Mouse (Mus musculus): Measurements from ENCODE around the gene Tmem217. TPM values are rescaled to one million over a fixed set of nuclear protein-coding genes. Genes with fewer than 3 reads are reported as not detected.

Tmem217 gene
- total RNA-seq (2012; rRNA removed) (0.76 and 0.97 TPM in 2 replicates), total RNA-seq (2014; rRNA removed) (not detected in 2 replicates), polyA plus RNA-seq (2012; ENCODE audit: insufficient read length, low read depth) (0.26 TPM in 1 of 2 replicates, not detected in the other)

DNA sequence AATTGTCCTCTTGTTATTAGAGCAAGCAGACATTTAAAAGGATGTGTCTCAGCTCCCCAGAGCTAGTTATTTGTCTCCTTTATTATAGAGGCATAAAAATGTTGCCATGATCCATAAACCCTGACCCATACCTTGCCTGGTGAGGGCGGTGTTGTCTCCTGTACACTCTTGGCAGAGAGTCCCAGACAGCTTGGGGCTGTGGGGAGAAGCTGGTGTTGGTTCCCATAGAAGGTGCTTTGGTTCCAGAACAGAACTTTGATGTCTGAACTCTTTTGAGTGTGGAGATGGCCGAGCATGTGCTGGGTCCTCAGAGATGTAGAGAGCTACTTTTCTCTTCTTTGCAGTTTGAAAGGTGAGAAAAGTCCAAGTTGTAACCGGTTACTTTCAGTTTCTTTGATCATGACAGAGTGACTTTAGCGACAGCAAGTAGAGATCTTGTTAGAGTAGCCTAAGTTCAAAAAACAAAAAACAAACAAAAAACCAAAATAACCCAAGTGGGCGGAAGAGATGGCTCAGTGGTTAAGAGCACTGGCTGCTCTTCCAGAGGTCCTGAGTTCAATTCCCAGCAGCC is at the start of gene Tmem217:
Tmem217 (minus strand) TSS at position 224 of the 571 bp plus-strand sequence.
- TF ChIP-seq CTCF (conservative IDR thresholded peaks at IDR 0.05 in 1 of 2, IDR thresholded peaks at IDR 0.05 in 1 of 2; ENCODE audit: low read depth in 2 of 2, low read length in 2 of 2) (peak in 1 of 2 experiments; percentile 51; a peak in 2 of 4 replicates), EP300 (IDR thresholded peaks at IDR 0.05; ENCODE audit: low read length) (no peak), RAD21 (IDR thresholded peaks at IDR 0.05; ENCODE audit: low read depth, low read length) (peak; percentile 17), IRF4 (IDR thresholded peaks at IDR 0.05; ENCODE audit: low read depth, low read length) (0 out of 2 replicates have a peak, but pooled peaks have one; percentile 19), SMC3 (IDR thresholded peaks at IDR 0.05; ENCODE audit: low read depth, low read length) (peak; percentile 14; the same call in 1 of the 2 replicates)
- Histone ChIP-seq H3K27ac (ENCODE audit: insufficient read depth, low read depth) (no peak within 1 kb of the TSS), H3K9ac (ENCODE audit: insufficient read depth, low read depth) (peak within 1 kb of the TSS; percentile 28; the same call in 1 of the 2 replicates), H3K4me2 (ENCODE audit: insufficient read depth, low read depth, poor library complexity, severe bottlenecking) (peak within 1 kb of the TSS; percentile 76), H3K79me2 (replicated peaks; ENCODE audit: control insufficient read depth, extremely low read depth, insufficient read depth, poor library complexity, severe bottlenecking) (peaks cover 12% of the 10 kb centered on the region), H3K36me3 (replicated peaks in 1 of 2; ENCODE audit: control insufficient read depth in 1 of 2, insufficient read depth in 1 of 2, low read length in 1 of 2) (peaks cover 0 to 32% of the 10 kb centered on the region in 2 experiments), H3K9me3 (replicated peaks; ENCODE audit: low read length) (no peaks in the 10 kb centered on the region), H3K4me3 (replicated peaks in 1 of 3; ENCODE audit: low read depth in 2 of 3, low read length in 2 of 3, poor library complexity in 1 of 3) (peak within 1 kb of the TSS in 2 of 3 experiments; percentile 33 to 99), H3K4me1 (ENCODE audit: control insufficient read depth in 1 of 2, insufficient read depth in 2 of 2) (peaks cover 4 to 36% of the 10 kb centered on the region in 2 experiments; a peak in 3 of 4 replicates), H3K27me3 (replicated peaks) (no peaks in the 10 kb centered on the region)
- DNase-seq (ENCODE audit: extremely low read depth) = no peak
- in situ Hi-C loops (cut with MboI; ENCODE audit: low pct_ligation_motif_present, low pct_unique_long_range_greater_than_20kb, low sequenced_read_pairs) (loop anchor here (5.0 kb wide), 1 partner anchor 50 kb away; no protein-coding TSS in a partner anchor), dilution Hi-C loops (cut with MboI; ENCODE audit: extremely low pct_ligation_motif_present, extremely low pct_unique_long_range_greater_than_20kb, low sequenced_read_pairs) (no loop called here)

DNA sequence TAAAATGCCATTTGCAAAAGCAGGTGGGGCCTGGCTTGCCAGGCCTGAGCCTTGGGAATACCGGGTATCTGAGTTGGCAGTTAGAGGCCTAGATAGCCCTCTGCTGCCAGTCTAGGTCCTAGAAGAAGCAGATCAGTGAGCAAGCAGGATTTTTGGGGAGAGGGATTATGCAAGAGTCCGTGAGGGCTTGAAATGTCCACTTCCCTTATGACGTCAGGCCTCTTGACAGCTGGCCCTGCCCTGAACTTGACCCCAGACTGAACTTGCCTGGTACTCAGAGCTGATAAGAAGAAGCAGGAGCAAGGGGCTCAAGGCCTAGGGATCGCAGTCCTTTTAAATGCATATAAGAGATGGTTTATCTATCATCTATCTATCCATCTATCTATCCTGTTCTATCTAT is 49.2 kb upstream of the Tmem217 start:
- Histone ChIP-seq H3K4me2 (ENCODE audit: insufficient read depth, low read depth, poor library complexity, severe bottlenecking) (no peak overlapping the region), H3K36me3 (replicated peaks in 1 of 2; ENCODE audit: control insufficient read depth in 1 of 2, insufficient read depth in 1 of 2, low read length in 1 of 2) (peaks cover 39 to 82% of the 10 kb centered on the region in 2 experiments)
- in situ Hi-C loops (cut with MboI; ENCODE audit: low pct_ligation_motif_present, low pct_unique_long_range_greater_than_20kb, low sequenced_read_pairs) = loop anchor here (5.0 to 25.0 kb wide), 2 partner anchors 49 to 261 kb away; partner anchors contain the start of gene Tmem217

DNA sequence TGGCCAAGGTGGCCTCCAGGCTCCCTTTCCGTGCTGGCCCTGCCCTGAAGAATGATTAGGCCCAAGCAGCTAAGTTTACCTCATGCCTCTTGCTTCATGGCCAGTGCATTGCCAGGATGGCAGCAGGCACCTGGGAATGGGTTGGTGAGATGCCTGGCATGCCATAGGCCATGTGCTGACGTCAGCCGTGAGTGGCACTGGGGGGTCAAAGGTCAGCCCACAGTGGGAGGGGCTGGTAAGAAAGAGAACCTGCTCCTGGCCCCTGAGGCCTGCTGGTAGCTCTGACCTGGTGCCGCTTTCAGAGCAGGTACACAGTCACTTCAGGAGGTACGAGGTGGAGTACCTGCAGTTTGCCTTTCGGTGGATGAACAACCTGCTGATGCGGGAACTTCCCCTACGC is 47.4 kb upstream of the Tmem217 start:
- no peak for DNase-seq (ENCODE audit: extremely low read depth)
- TF ChIP-seq GABPA (IDR thresholded peaks at IDR 0.05; ENCODE audit: insufficient replicate concordance, low read depth, low read length) = no peak
- no peak for TF ChIP-seq IRF4 (IDR thresholded peaks at IDR 0.05; ENCODE audit: low read depth, low read length)
- TF ChIP-seq MAZ (IDR thresholded peaks at IDR 0.05; ENCODE audit: low read depth, low read length) = no peak
- no peak for TF ChIP-seq ZMIZ1 (IDR thresholded peaks at IDR 0.05; ENCODE audit: low read depth, low read length)
- no peak for TF ChIP-seq NRF1 (IDR thresholded peaks at IDR 0.05; ENCODE audit: low read depth, low read length)
- no peak for TF ChIP-seq ZKSCAN1 (IDR thresholded peaks at IDR 0.05; ENCODE audit: borderline replicate concordance, low read depth, low read length)
- TF ChIP-seq SMC3 (IDR thresholded peaks at IDR 0.05; ENCODE audit: low read depth, low read length) = no peak
- no peak for TF ChIP-seq CTCF (conservative IDR thresholded peaks at IDR 0.05 in 1 of 2, IDR thresholded peaks at IDR 0.05 in 1 of 2; ENCODE audit: low read depth in 2 of 2, low read length in 2 of 2)
- TF ChIP-seq NELFE (IDR thresholded peaks at IDR 0.05; ENCODE audit: low read depth, low read length) = no peak
- Histone ChIP-seq H3K27me3 (replicated peaks) (no peaks in the 10 kb centered on the region), H3K4me3 (replicated peaks in 1 of 3; ENCODE audit: low read depth in 2 of 3, low read length in 2 of 3, poor library complexity in 1 of 3) (no peak overlapping the region), H3K9me3 (replicated peaks; ENCODE audit: low read length) (peaks cover 3% of the 10 kb centered on the region), H3K27ac (ENCODE audit: insufficient read depth, low read depth) (no peak overlapping the region), H3K79me2 (replicated peaks; ENCODE audit: control insufficient read depth, extremely low read depth, insufficient read depth, poor library complexity, severe bottlenecking) (no peaks in the 10 kb centered on the region), H3K9ac (ENCODE audit: insufficient read depth, low read depth) (no peak overlapping the region), H3K4me2 (ENCODE audit: insufficient read depth, low read depth, poor library complexity, severe bottlenecking) (no peak overlapping the region), H3K4me1 (ENCODE audit: control insufficient read depth in 1 of 2, insufficient read depth in 2 of 2) (no peaks in the 10 kb centered on the region), H3K36me3 (replicated peaks in 1 of 2; ENCODE audit: control insufficient read depth in 1 of 2, insufficient read depth in 1 of 2, low read length in 1 of 2) (peaks cover 48 to 83% of the 10 kb centered on the region in 2 experiments)
- dilution Hi-C loops (cut with MboI; ENCODE audit: extremely low pct_ligation_motif_present, extremely low pct_unique_long_range_greater_than_20kb, low sequenced_read_pairs) (no loop called here), in situ Hi-C loops (cut with MboI; ENCODE audit: low pct_ligation_motif_present, low pct_unique_long_range_greater_than_20kb, low sequenced_read_pairs) (no loop called here)

More for the DNA sequence above, 49.2 kb upstream of the Tmem217 start:
- TF ChIP-seq MAZ (IDR thresholded peaks at IDR 0.05; ENCODE audit: low read depth, low read length) = no peak
- no peak for TF ChIP-seq JUND (conservative IDR thresholded peaks at IDR 0.05; ENCODE audit: low read depth, low read length)
- TF ChIP-seq MAFK (IDR thresholded peaks at IDR 0.05; ENCODE audit: insufficient replicate concordance, low read length) = no peak
- no peak for TF ChIP-seq KAT2A (IDR thresholded peaks at IDR 0.05; ENCODE audit: insufficient replicate concordance, low read length)
- no peak for TF ChIP-seq ELF1 (IDR thresholded peaks at IDR 0.05; ENCODE audit: low read depth, low read length)
- TF ChIP-seq EP300 (IDR thresholded peaks at IDR 0.05; ENCODE audit: low read length) = no peak
- TF ChIP-seq BHLHE40 (IDR thresholded peaks at IDR 0.05; ENCODE audit: low read depth, low read length) = no peak
- no peak for TF ChIP-seq POLR2A (IDR thresholded peaks at IDR 0.05; ENCODE audit: low read depth, low read length)
- no peak for TF ChIP-seq PAX5 (IDR thresholded peaks at IDR 0.05; ENCODE audit: low read length)
- TF ChIP-seq RCOR1 (conservative IDR thresholded peaks at IDR 0.05; ENCODE audit: low read depth, low read length) = no peak
- no peak for TF ChIP-seq SIN3A (IDR thresholded peaks at IDR 0.05; ENCODE audit: low read length)
- TF ChIP-seq RAD21 (IDR thresholded peaks at IDR 0.05; ENCODE audit: low read depth, low read length) = no peak
- no peak for TF ChIP-seq NRF1 (IDR thresholded peaks at IDR 0.05; ENCODE audit: low read depth, low read length)
- no peak for TF ChIP-seq GABPA (IDR thresholded peaks at IDR 0.05; ENCODE audit: insufficient replicate concordance, low read depth, low read length)
- TF ChIP-seq NELFE (IDR thresholded peaks at IDR 0.05; ENCODE audit: low read depth, low read length) = no peak
- no peak overlapping the region for H3K4me3 ChIP-seq (replicated peaks in 1 of 3; ENCODE audit: low read depth in 2 of 3, low read length in 2 of 3, poor library complexity in 1 of 3)
- no peak overlapping the region for H3K27ac ChIP-seq (ENCODE audit: insufficient read depth, low read depth)
- no peaks in the 10 kb centered on the region for H3K79me2 ChIP-seq (replicated peaks; ENCODE audit: control insufficient read depth, extremely low read depth, insufficient read depth, poor library complexity, severe bottlenecking)
- no peak for DNase-seq (ENCODE audit: extremely low read depth)
- H3K27me3 ChIP-seq (replicated peaks) = no peaks in the 10 kb centered on the region
- dilution Hi-C loops (cut with MboI; ENCODE audit: extremely low pct_ligation_motif_present, extremely low pct_unique_long_range_greater_than_20kb, low sequenced_read_pairs) = no loop called here
- H3K4me1 ChIP-seq (ENCODE audit: control insufficient read depth in 1 of 2, insufficient read depth in 2 of 2) = peaks cover 3 to 8% of the 10 kb centered on the region in 2 experiments; a peak in 3 of 4 replicates
- peaks cover 3% of the 10 kb centered on the region for H3K9me3 ChIP-seq (replicated peaks; ENCODE audit: low read length)
- H3K9ac ChIP-seq (ENCODE audit: insufficient read depth, low read depth) = no peak overlapping the region

All from CH12.LX (cell line).